Mouse (Mus musculus) olfactory bulb, adult 2 months (tissue): ENCODE measurements around the gene Mob3a.

Experiments used
- CTCF ChIP-seq: fragments of 200-500 bp; IDR thresholded peaks from 2 replicates; pipeline ENCODE4 v1.5.1; 2012; ENCODE audit warnings: low read depth, mild to moderate bottlenecking, low read length, moderate library complexity; ENCODE audit not compliant: insufficient read depth
- POLR2A ChIP-seq: fragments of 200-500 bp; IDR thresholded peaks from 2 replicates; pipeline ENCODE4 v1.6.1; 2012; ENCODE audit warnings: mild to moderate bottlenecking, low read depth, low read length, moderate library complexity; ENCODE audit not compliant: insufficient read depth

- TF ChIP-seq POLR2A (no peak), CTCF (no peak)
Observed at GRCm38 (mm10) chr10:80671936-80672690, 29.7 kb downstream of the Mob3a start.
